Mouse (Mus musculus): ENCODE measurements around the gene Lif.
A peak's percentile ranks its signal among the peaks of the same experiment; 100 is the strongest.

Gene Lif

GRCm38 (mm10) chr11:4262847-4263246, 5.5 kb downstream of the Lif start:
- no peak for DNase-seq

GRCm38 (mm10) chr11:4263296-4263695, 5.9 kb downstream of the Lif start:
- DNase-seq, result no peak

GRCm38 (mm10) chr11:4264066-4264465, 6.7 kb downstream of the Lif start:
- no peak for DNase-seq

GRCm38 (mm10) chr11:4266271-4267201, 9.2 kb downstream of the Lif start:
- peak; percentile 64 to 72 for DNase-seq

- DNase-seq, result no peak
These were observed 9.8 kb downstream of the Lif start for GRCm38 (mm10) chr11:4267202-4267578.

GRCm38 (mm10) chr11:4268500-4268899, 11.1 kb downstream of the Lif start:
- DNase-seq, result no peak

GRCm38 (mm10) chr11:4270744-4271459, 13.5 kb downstream of the Lif start:
- no peak for DNase-seq

- DNase-seq, result no peak
These were observed 14.2 kb downstream of the Lif start for GRCm38 (mm10) chr11:4271544-4271943.

GRCm38 (mm10) chr11:4276411-4276861, 19.1 kb downstream of the Lif start:
- DNase-seq, result peak in 1 of 2 experiments; percentile 47

- DNase-seq, result no peak
These were observed 22.6 kb downstream of the Lif start for GRCm38 (mm10) chr11:4279909-4280308.

GRCm38 (mm10) chr11:4281852-4282251, 24.5 kb downstream of the Lif start:
- no peak for DNase-seq

- DNase-seq, result no peak
These were observed 26.3 kb downstream of the Lif start for GRCm38 (mm10) chr11:4283627-4284026.

GRCm38 (mm10) chr11:4289280-4289679, 31.9 kb downstream of the Lif start:
- peak in 1 of 2 experiments; percentile 27 for DNase-seq

- DNase-seq, result peak; percentile 50 to 64
These were observed 34.3 kb downstream of the Lif start for GRCm38 (mm10) chr11:4291639-4292038.

GRCm38 (mm10) chr11:4292224-4292887, 35.0 kb downstream of the Lif start:
- no peak for DNase-seq

- no peak for DNase-seq
These were observed 35.5 kb downstream of the Lif start for GRCm38 (mm10) chr11:4292888-4293247.

GRCm38 (mm10) chr11:4293481-4293880, 36.1 kb downstream of the Lif start:
- DNase-seq, result no peak

GRCm38 (mm10) chr11:4294047-4294446, 36.7 kb downstream of the Lif start:
- no peak for DNase-seq

GRCm38 (mm10) chr11:4294495-4295351, 37.4 kb downstream of the Lif start:
- DNase-seq, result peak; percentile 48

GRCm38 (mm10) chr11:4296610-4297275, 39.4 kb downstream of the Lif start:
- DNase-seq, result no peak

- no peak for DNase-seq
These were observed 40.4 kb downstream of the Lif start for GRCm38 (mm10) chr11:4297753-4298152.

- no peak for DNase-seq
These were observed 41.3 kb downstream of the Lif start for GRCm38 (mm10) chr11:4298615-4299014.

Measured in cerebellum, postnatal 25 days (tissue).